Mouse (Mus musculus) liver, adult 2 months (tissue): ENCODE data around the gene Actr5.

Experiments used
- CTCF ChIP-seq: fragments of 200-500 bp; IDR thresholded peaks from 2 replicates; pipeline ENCODE4 v1.5.1; 2011; ENCODE audit warnings: low read depth, low read length, control low read depth
- POLR2A ChIP-seq: fragments of 200-500 bp; IDR thresholded peaks from 2 replicates; pipeline ENCODE4 v1.6.1; 2011; ENCODE audit warnings: low read length, control low read depth; ENCODE audit not compliant: insufficient read depth; ENCODE audit errors: extremely low read depth

- TF ChIP-seq CTCF (no peak), POLR2A (no peak)
These were observed 43.2 kb downstream of the Actr5 start for GRCm38 (mm10) chr2:158667671-158668432.
